12 mouse cellular contexts compared by ENCODE assay signal in genomic region chr11:116394769-116395168, GRCm38 (mm10). TPM values are rescaled to one million over a fixed set of nuclear protein-coding genes. Genes with fewer than 3 reads are reported as not detected.
DNase-seq lines count a peak whose midpoint lies in the region; ATAC-seq and TF ChIP-seq lines count a peak whose summit lies in the region.
"Had no signal": no experiment of that assay in that cellular context is flagged by ENCODE, and none has a peak within 500 bp of the region (broad histone marks: within the 10 kb centered on the region; RNA-seq: fewer than 3 reads in every experiment).

No protein-coding gene starts in this region.

- no peaks in the 10 kb centered on the region; the same call in 1 of the 2 replicates for H3K36me3 ChIP-seq in kidney, embryonic 15.5 days
- peaks cover 17% of the 10 kb centered on the region for H3K36me3 ChIP-seq in thymus, adult 2 months (ENCODE audit: control insufficient read depth, insufficient read depth, low read length)
- H3K36me3 ChIP-seq in limb, embryonic 13.5 days = peaks cover 13% of the 10 kb centered on the region
- no peaks in the 10 kb centered on the region; the same call in 1 of the 2 replicates for H3K36me3 ChIP-seq in stomach, postnatal 0 days (ENCODE audit: control insufficient read depth, insufficient read depth, low read length)

- no peaks in the 10 kb centered on the region for H3K27me3 ChIP-seq in kidney, embryonic 15.5 days
- no peaks in the 10 kb centered on the region for H3K27me3 ChIP-seq in thymus, adult 2 months (ENCODE audit: control insufficient read depth, insufficient read depth, low read length)
- H3K27me3 ChIP-seq in limb, embryonic 13.5 days = no peaks in the 10 kb centered on the region
- no peaks in the 10 kb centered on the region for H3K27me3 ChIP-seq in stomach, postnatal 0 days (ENCODE audit: control insufficient read depth, insufficient read depth, low read length)

- H3K9ac ChIP-seq in kidney, embryonic 15.5 days = no peak overlapping the region
- H3K9ac ChIP-seq in limb, embryonic 13.5 days = peak overlapping the region; percentile 39; the same call in 1 of the 2 replicates
- H3K9ac ChIP-seq in stomach, postnatal 0 days (ENCODE audit: low read length) = no peak overlapping the region

- H3K4me2 ChIP-seq in kidney, embryonic 15.5 days = 0 out of 2 replicates have a peak overlapping the region, but pooled peaks have one; percentile 20
- H3K4me2 ChIP-seq in limb, embryonic 13.5 days (replicated peaks) = no peak overlapping the region
- no peak overlapping the region for H3K4me2 ChIP-seq in stomach, postnatal 0 days (replicated peaks; ENCODE audit: low read depth)

- TF ChIP-seq CTCF in thymus, adult 2 months (IDR thresholded peaks at IDR 0.05; ENCODE audit: borderline replicate concordance, control insufficient read depth, extremely low read depth, insufficient read depth, low read length, poor library complexity) = no peak
- no peak for TF ChIP-seq CTCF in stomach, postnatal 0 days (IDR thresholded peaks at IDR 0.05; ENCODE audit: low read depth)

- H3K4me3 ChIP-seq in kidney, embryonic 15.5 days (replicated peaks) = no peak overlapping the region
- H3K4me3 ChIP-seq in thymus, adult 2 months (ENCODE audit: control insufficient read depth, insufficient read depth, low read length) = peak overlapping the region; percentile 28
- H3K4me3 ChIP-seq in limb, embryonic 13.5 days = no peak overlapping the region
- H3K4me3 ChIP-seq in stomach, postnatal 0 days (ENCODE audit: low read depth, low read length) = no peak overlapping the region

- TF ChIP-seq EP300 in stomach, postnatal 0 days (optimal IDR thresholded peaks at IDR 0.05) = no peak

- H3K9me3 ChIP-seq in kidney, embryonic 15.5 days (replicated peaks) = no peaks in the 10 kb centered on the region
- no peaks in the 10 kb centered on the region for H3K9me3 ChIP-seq in limb, embryonic 13.5 days
- no peaks in the 10 kb centered on the region for H3K9me3 ChIP-seq in stomach, postnatal 0 days (ENCODE audit: control insufficient read depth, low read length)

- no peak for TF ChIP-seq POLR2A in thymus, adult 2 months (IDR thresholded peaks at IDR 0.05; ENCODE audit: control insufficient read depth, extremely low read depth, insufficient read depth, low read length, poor library complexity)

- DNase-seq in kidney, postnatal 10 days = no peak
- DNase-seq in thymus, adult 2 months = no peak
- no peak for DNase-seq in thymus, postnatal 14 days
- DNase-seq in stomach, postnatal 0 days (ENCODE audit: low spot score) = no peak
- no peak for DNase-seq in urinary bladder, postnatal 10 days (ENCODE audit: low spot score)
- no peak for DNase-seq in adrenal gland, postnatal 36 days
- DNase-seq: cerebellum, adult 11 months; thymus, postnatal 4 days had no signal

- H3K27ac ChIP-seq in kidney, embryonic 15.5 days = no peak overlapping the region
- H3K27ac ChIP-seq in thymus, adult 2 months (ENCODE audit: control insufficient read depth, insufficient read depth, low read length) = peak overlapping the region; percentile 68
- no peak overlapping the region for H3K27ac ChIP-seq in limb, embryonic 13.5 days
- H3K27ac ChIP-seq in stomach, postnatal 0 days (replicated peaks) = no peak overlapping the region
- H3K27ac ChIP-seq: macrophage had no signal

- no peak for ATAC-seq in kidney, embryonic 15.5 days (replicated peaks; ENCODE audit: low FRiP score)
- ATAC-seq in limb, embryonic 13.5 days (ENCODE audit: low FRiP score, low read depth) = no peak
- peak; percentile 53; the same call in 1 of the 2 replicates for ATAC-seq in stomach, postnatal 0 days (ENCODE audit: low FRiP score, low TSS enrichment)

- 77% methylated on average over 4 of the region's 4 CpGs for WGBS in kidney, embryonic 15.5 days
- WGBS in thymus, adult 2 months = 77% methylated on average over 4 of the region's 4 CpGs
- 85% methylated on average over 4 of the region's 4 CpGs for WGBS in limb, embryonic 13.5 days
- 70% methylated on average over 4 of the region's 4 CpGs for WGBS in stomach, postnatal 0 days

- H3K4me1 ChIP-seq in kidney, embryonic 15.5 days = no peaks in the 10 kb centered on the region
- H3K4me1 ChIP-seq in thymus, adult 2 months (replicated peaks; ENCODE audit: control insufficient read depth, insufficient read depth, low read length) = 0 out of 2 replicates have a peak, but pooled peaks cover 3% of the 10 kb centered on the region
- 0 out of 2 replicates have a peak, but pooled peaks cover 2% of the 10 kb centered on the region for H3K4me1 ChIP-seq in limb, embryonic 13.5 days
- no peaks in the 10 kb centered on the region for H3K4me1 ChIP-seq in stomach, postnatal 0 days (replicated peaks; ENCODE audit: control insufficient read depth, insufficient read depth)

RNA-seq across cellular contexts. Expression of gene Rnf157, which starts 18.1 kb away (rescaled TPM):
- polyA plus RNA-seq in kidney, embryonic 15.5 days (2015; fragmentation: Nextera tagmentation; extraction: Ambion mirVana) = 12.4 and 12.5 TPM in 2 replicates
- polyA plus RNA-seq in thymus, adult 2 months (2012; rRNA removed) = 98.7 and 119 TPM in 2 replicates
- 18.6 and 18.7 TPM in 2 replicates for polyA plus RNA-seq in limb, embryonic 13.5 days (2015; fragmentation: Nextera tagmentation; extraction: Ambion mirVana)
- polyA plus RNA-seq in stomach, postnatal 0 days (2015; fragmentation: Nextera tagmentation; extraction: Ambion mirVana) = 2.8 and 3.0 TPM in 2 replicates
- 1 to 10 TPM; 8.1 TPM for total RNA-seq in adrenal gland, postnatal 36 days (2021)

RNA-seq across cellular contexts. Expression of gene Ubald2, which starts 39.1 kb away (rescaled TPM):
- 45.7 and 58.1 TPM in 2 replicates for polyA plus RNA-seq in kidney, embryonic 15.5 days (2015; fragmentation: Nextera tagmentation; extraction: Ambion mirVana)
- 558 and 566 TPM in 2 replicates for polyA plus RNA-seq in thymus, adult 2 months (2012; rRNA removed)
- polyA plus RNA-seq in limb, embryonic 13.5 days (2015; fragmentation: Nextera tagmentation; extraction: Ambion mirVana) = 28.2 and 30.2 TPM in 2 replicates
- polyA plus RNA-seq in stomach, postnatal 0 days (2015; fragmentation: Nextera tagmentation; extraction: Ambion mirVana) = 35.4 and 35.7 TPM in 2 replicates
- 10 to 100 TPM; 30.9 to 42.6 TPM for total RNA-seq in adrenal gland, postnatal 36 days (2021)

RNA-seq across cellular contexts. Expression of gene Foxj1, which starts 59.6 kb away (rescaled TPM):
- polyA plus RNA-seq in kidney, embryonic 15.5 days (2015; fragmentation: Nextera tagmentation; extraction: Ambion mirVana) = 2.9 TPM in 2 replicates
- polyA plus RNA-seq in thymus, adult 2 months (2012; rRNA removed) = 6.9 TPM in 2 replicates
- polyA plus RNA-seq in limb, embryonic 13.5 days (2015; fragmentation: Nextera tagmentation; extraction: Ambion mirVana) = 0.25 and 0.37 TPM in 2 replicates
- 0.19 and 0.40 TPM in 2 replicates for polyA plus RNA-seq in stomach, postnatal 0 days (2015; fragmentation: Nextera tagmentation; extraction: Ambion mirVana)
- under 1 TPM in 1 of 2 experiments, not detected in 1; 0.10 TPM for total RNA-seq in adrenal gland, postnatal 36 days (2021)
- total RNA-seq: gastrocnemius, adult 8-10 months had no signal
- polyA plus RNA-seq: macrophage had no signal
